Mouse (Mus musculus): ENCODE results near the gene Tbc1d1.

DNA sequence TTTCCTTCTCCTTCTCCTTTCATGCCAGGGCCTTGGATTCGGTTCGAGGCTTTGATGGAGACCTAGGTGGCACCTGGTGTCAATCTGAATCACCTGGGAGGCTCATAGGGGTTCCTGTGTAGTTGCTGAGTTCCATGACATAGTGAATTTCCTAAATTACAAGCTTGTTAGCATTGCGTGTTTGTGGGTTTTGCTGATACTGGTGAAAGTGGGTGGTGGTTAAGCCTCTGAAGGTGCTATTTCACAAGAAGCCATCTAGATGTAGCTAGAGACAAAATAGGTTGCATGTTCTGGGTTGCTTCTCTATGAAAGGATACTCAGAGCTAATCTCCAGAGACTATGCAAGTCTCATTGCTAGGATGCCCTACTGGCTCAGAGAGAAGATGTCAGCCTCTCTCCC is 56.5 kb downstream of the Tbc1d1 start:
- no peak for TF ChIP-seq GATA1 (IDR thresholded peaks at IDR 0.05; ENCODE audit: borderline replicate concordance, low read length)
- no peak for TF ChIP-seq FLI1 (IDR thresholded peaks at IDR 0.05; ENCODE audit: low read length)

Data from megakaryocyte, embryonic 14.5 days (primary cell).